Mouse (Mus musculus): ENCODE results near the gene Rps6ka5. TPM values are rescaled to one million over a fixed set of nuclear protein-coding genes. Genes with fewer than 3 reads are reported as not detected.

Gene Rps6ka5
- polyA plus RNA-seq, 1 experiment: 1.9 TPM

DNA sequence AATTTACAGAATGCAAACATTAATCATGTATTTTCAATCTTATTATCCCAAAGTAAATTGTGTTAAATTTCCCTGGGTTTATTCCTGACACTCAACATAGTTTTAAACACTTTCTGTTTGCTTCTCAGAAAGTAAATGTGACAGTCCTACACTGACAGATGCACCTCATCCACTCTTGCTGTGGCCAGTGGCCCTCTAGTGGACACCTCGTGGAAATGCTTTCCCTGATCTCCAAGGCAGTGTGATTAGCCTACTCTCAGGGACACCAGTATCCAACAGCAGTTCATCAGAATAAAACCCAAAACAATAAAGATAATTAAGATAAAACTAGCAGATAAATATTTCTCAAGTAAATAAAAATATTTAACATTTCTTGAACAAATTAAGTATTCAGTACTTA is 122.2 kb downstream of the Rps6ka5 start:
- no peak overlapping the region for H3ac ChIP-seq (ENCODE audit: control insufficient read depth, insufficient read length)
- TF ChIP-seq MYOD1 (IDR thresholded peaks at IDR 0.05; ENCODE audit: control insufficient read depth in 1 of 3, insufficient read length in 2 of 3, low read depth in 2 of 3): no peak
- no peak for TF ChIP-seq SRF (IDR thresholded peaks at IDR 0.05; ENCODE audit: control insufficient read depth, insufficient read length, low read depth)
- no peak for TF ChIP-seq TCF3 (IDR thresholded peaks at IDR 0.05; ENCODE audit: insufficient read length, low read depth)
- TF ChIP-seq USF1 (IDR thresholded peaks at IDR 0.05; ENCODE audit: low read depth): no peak
- TF ChIP-seq CEBPB (IDR thresholded peaks at IDR 0.05; ENCODE audit: insufficient read depth, poor library complexity, severe bottlenecking): no peak
- TF ChIP-seq TCF12 (IDR thresholded peaks at IDR 0.05; ENCODE audit: insufficient read depth, poor library complexity, severe bottlenecking): no peak
- TF ChIP-seq MAX (IDR thresholded peaks at IDR 0.05; ENCODE audit: low read depth): no peak
- TF ChIP-seq POLR2A (IDR thresholded peaks at IDR 0.05; ENCODE audit: insufficient read length, low read depth): no peak
- no peak for TF ChIP-seq E2F4 (IDR thresholded peaks at IDR 0.05; ENCODE audit: insufficient read depth)
- no peak for TF ChIP-seq REST (IDR thresholded peaks at IDR 0.05; ENCODE audit: insufficient read depth, insufficient read length)
- no peak for TF ChIP-seq MYOG (IDR thresholded peaks at IDR 0.05; ENCODE audit: control insufficient read depth in 1 of 3, insufficient read depth in 1 of 3, insufficient read length in 2 of 3, low read depth in 2 of 3)
- TF ChIP-seq POLR2AphosphoS2 (IDR thresholded peaks at IDR 0.05; ENCODE audit: insufficient read length, low read depth): no peak
- H3K79me2 ChIP-seq (ENCODE audit: control insufficient read depth, insufficient read depth): no peaks in the 10 kb centered on the region
- H3K36me3 ChIP-seq (ENCODE audit: control insufficient read depth, insufficient read depth): no peaks in the 10 kb centered on the region
- H3K4me3 ChIP-seq: no peak overlapping the region
- H3K27me3 ChIP-seq (ENCODE audit: control insufficient read depth, insufficient read depth, insufficient read length): no peaks in the 10 kb centered on the region
- H3K4me2 ChIP-seq (ENCODE audit: low read depth): no peak overlapping the region

DNA sequence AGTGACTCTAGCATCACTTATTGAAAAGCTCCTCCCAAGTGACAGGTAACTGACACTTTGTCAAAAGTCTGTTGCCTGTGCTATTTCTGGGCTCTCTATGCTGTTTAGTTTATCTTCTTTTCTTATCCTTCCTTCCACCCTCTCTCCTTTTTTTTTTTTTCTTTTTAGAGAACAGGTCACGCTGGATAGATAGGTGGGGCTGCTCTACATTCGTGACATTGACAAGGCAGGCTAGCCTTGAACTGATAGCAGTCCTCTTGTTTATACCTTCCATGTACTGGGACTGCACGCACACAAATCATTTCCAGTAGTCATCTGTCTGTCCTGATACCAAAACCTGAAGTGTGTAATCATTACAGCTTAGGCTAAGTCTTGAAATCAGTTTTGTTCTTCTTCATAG is 132.1 kb downstream of the Rps6ka5 start:
- Histone ChIP-seq H3K27me3 (ENCODE audit: control insufficient read depth, insufficient read depth, insufficient read length) (no peaks in the 10 kb centered on the region), H3K4me2 (ENCODE audit: low read depth) (no peak overlapping the region), H3K36me3 (ENCODE audit: control insufficient read depth, insufficient read depth) (no peaks in the 10 kb centered on the region), H3K79me2 (ENCODE audit: control insufficient read depth, insufficient read depth) (no peaks in the 10 kb centered on the region), H3K4me3 (no peak overlapping the region), H3ac (ENCODE audit: control insufficient read depth, insufficient read length) (no peak overlapping the region)
- TF ChIP-seq MYOD1 (IDR thresholded peaks at IDR 0.05; ENCODE audit: control insufficient read depth in 1 of 3, insufficient read length in 2 of 3, low read depth in 2 of 3) (no peak), CEBPB (IDR thresholded peaks at IDR 0.05; ENCODE audit: insufficient read depth, poor library complexity, severe bottlenecking) (no peak), TCF12 (IDR thresholded peaks at IDR 0.05; ENCODE audit: insufficient read depth, poor library complexity, severe bottlenecking) (no peak), SRF (IDR thresholded peaks at IDR 0.05; ENCODE audit: control insufficient read depth, insufficient read length, low read depth) (no peak), POLR2A (IDR thresholded peaks at IDR 0.05; ENCODE audit: insufficient read length, low read depth) (no peak), REST (IDR thresholded peaks at IDR 0.05; ENCODE audit: insufficient read depth, insufficient read length) (no peak), E2F4 (IDR thresholded peaks at IDR 0.05; ENCODE audit: insufficient read depth) (no peak), MYOG (IDR thresholded peaks at IDR 0.05; ENCODE audit: control insufficient read depth in 1 of 3, insufficient read depth in 1 of 3, insufficient read length in 2 of 3, low read depth in 2 of 3) (no peak), POLR2AphosphoS2 (IDR thresholded peaks at IDR 0.05; ENCODE audit: insufficient read length, low read depth) (no peak), MAX (IDR thresholded peaks at IDR 0.05; ENCODE audit: low read depth) (no peak), USF1 (IDR thresholded peaks at IDR 0.05; ENCODE audit: low read depth) (no peak), TCF3 (IDR thresholded peaks at IDR 0.05; ENCODE audit: insufficient read length, low read depth) (no peak)

DNA sequence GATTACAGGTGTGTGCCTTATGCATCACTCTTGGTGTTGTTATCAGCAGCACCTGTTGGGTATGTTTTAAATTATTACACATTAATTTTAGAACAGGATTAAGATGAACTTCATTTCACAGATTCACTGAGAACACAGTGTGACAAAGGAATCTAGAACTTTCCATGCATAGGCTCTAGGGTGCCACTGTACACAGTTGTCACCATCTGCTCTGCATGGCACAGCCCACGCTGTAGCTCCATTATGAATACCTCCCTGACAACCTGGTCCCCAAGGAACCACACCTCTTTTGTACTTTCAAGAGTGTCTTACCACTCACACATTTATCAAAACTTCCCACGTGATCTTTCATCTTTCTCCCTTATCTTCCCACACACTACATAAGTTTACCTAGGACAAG is 140.2 kb downstream of the Rps6ka5 start:
- TF ChIP-seq POLR2A (IDR thresholded peaks at IDR 0.05; ENCODE audit: insufficient read length, low read depth) (no peak), TCF3 (IDR thresholded peaks at IDR 0.05; ENCODE audit: insufficient read length, low read depth) (no peak), E2F4 (IDR thresholded peaks at IDR 0.05; ENCODE audit: insufficient read depth) (no peak), USF1 (IDR thresholded peaks at IDR 0.05; ENCODE audit: low read depth) (no peak), POLR2AphosphoS2 (IDR thresholded peaks at IDR 0.05; ENCODE audit: insufficient read length, low read depth) (no peak), TCF12 (IDR thresholded peaks at IDR 0.05; ENCODE audit: insufficient read depth, poor library complexity, severe bottlenecking) (no peak), MAX (IDR thresholded peaks at IDR 0.05; ENCODE audit: low read depth) (no peak), CEBPB (IDR thresholded peaks at IDR 0.05; ENCODE audit: insufficient read depth, poor library complexity, severe bottlenecking) (no peak)
- Histone ChIP-seq H3K4me2 (ENCODE audit: low read depth) (no peak overlapping the region), H3ac (ENCODE audit: control insufficient read depth, insufficient read length) (no peak overlapping the region), H3K36me3 (ENCODE audit: control insufficient read depth, insufficient read depth) (no peaks in the 10 kb centered on the region), H3K79me2 (ENCODE audit: control insufficient read depth, insufficient read depth) (no peaks in the 10 kb centered on the region), H3K4me3 (no peak overlapping the region), H3K27me3 (ENCODE audit: control insufficient read depth, insufficient read depth, insufficient read length) (no peaks in the 10 kb centered on the region)

DNA sequence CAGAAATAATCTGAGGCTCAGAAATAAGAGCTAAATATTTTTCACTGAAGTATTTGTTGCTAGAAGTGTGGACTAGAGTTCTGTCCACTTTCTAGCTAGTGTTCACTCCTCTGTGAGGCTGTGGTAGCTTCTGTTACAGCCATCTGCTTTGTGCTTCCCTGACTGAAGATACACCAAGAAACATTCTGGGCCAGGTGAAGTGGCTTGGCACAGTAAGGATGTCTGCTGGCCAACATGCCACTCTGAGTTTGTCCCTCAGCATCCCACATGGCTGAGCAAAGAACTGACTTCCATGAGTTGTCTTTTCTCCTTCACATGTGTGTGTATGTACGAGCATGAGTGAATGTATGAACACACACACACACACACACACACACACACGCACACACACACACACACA is 147.6 kb downstream of the Rps6ka5 start:
- Histone ChIP-seq H3K36me3 (ENCODE audit: control insufficient read depth, insufficient read depth) (no peaks in the 10 kb centered on the region), H3K79me2 (ENCODE audit: control insufficient read depth, insufficient read depth) (no peaks in the 10 kb centered on the region), H3K4me2 (ENCODE audit: low read depth) (no peak overlapping the region), H3K4me3 (no peak overlapping the region), H3K27me3 (ENCODE audit: control insufficient read depth, insufficient read depth, insufficient read length) (no peaks in the 10 kb centered on the region), H3ac (ENCODE audit: control insufficient read depth, insufficient read length) (no peak overlapping the region)
- TF ChIP-seq POLR2A (IDR thresholded peaks at IDR 0.05; ENCODE audit: insufficient read length, low read depth) (no peak), MAX (IDR thresholded peaks at IDR 0.05; ENCODE audit: low read depth) (no peak), SRF (IDR thresholded peaks at IDR 0.05; ENCODE audit: control insufficient read depth, insufficient read length, low read depth) (no peak), MYOG (IDR thresholded peaks at IDR 0.05; ENCODE audit: control insufficient read depth in 1 of 3, insufficient read depth in 1 of 3, insufficient read length in 2 of 3, low read depth in 2 of 3) (no peak), POLR2AphosphoS2 (IDR thresholded peaks at IDR 0.05; ENCODE audit: insufficient read length, low read depth) (no peak)

DNA sequence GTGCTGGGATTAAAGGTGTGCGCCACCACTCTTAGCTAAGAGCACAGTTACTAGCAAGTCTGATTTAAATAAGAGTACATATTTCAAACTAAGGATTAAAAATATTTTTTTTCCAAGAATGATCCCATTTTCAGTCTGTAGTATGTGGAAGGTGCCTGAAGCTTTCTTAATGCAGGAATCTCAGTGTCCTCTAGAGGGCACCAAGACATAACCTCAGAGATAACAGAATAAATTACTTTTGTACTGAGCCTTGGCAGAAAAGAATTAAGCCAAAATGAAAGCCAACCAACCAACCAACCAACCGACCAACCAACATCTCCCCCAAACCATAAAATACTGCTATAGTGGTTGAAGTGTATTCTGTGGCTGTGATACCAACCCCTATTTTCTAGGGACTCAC is 148.5 kb downstream of the Rps6ka5 start:
- no peak for TF ChIP-seq USF1 (IDR thresholded peaks at IDR 0.05; ENCODE audit: low read depth)
- no peak for TF ChIP-seq POLR2AphosphoS2 (IDR thresholded peaks at IDR 0.05; ENCODE audit: insufficient read length, low read depth)
- TF ChIP-seq TCF3 (IDR thresholded peaks at IDR 0.05; ENCODE audit: insufficient read length, low read depth): no peak
- TF ChIP-seq CEBPB (IDR thresholded peaks at IDR 0.05; ENCODE audit: insufficient read depth, poor library complexity, severe bottlenecking): no peak
- no peak for TF ChIP-seq SRF (IDR thresholded peaks at IDR 0.05; ENCODE audit: control insufficient read depth, insufficient read length, low read depth)
- no peak for TF ChIP-seq MAX (IDR thresholded peaks at IDR 0.05; ENCODE audit: low read depth)
- TF ChIP-seq MYOD1 (IDR thresholded peaks at IDR 0.05; ENCODE audit: control insufficient read depth in 1 of 3, insufficient read length in 2 of 3, low read depth in 2 of 3): no peak
- TF ChIP-seq POLR2A (IDR thresholded peaks at IDR 0.05; ENCODE audit: insufficient read length, low read depth): no peak
- Histone ChIP-seq H3K4me3 (no peak overlapping the region), H3K36me3 (ENCODE audit: control insufficient read depth, insufficient read depth) (no peaks in the 10 kb centered on the region), H3K27me3 (ENCODE audit: control insufficient read depth, insufficient read depth, insufficient read length) (no peaks in the 10 kb centered on the region), H3K79me2 (ENCODE audit: control insufficient read depth, insufficient read depth) (no peaks in the 10 kb centered on the region), H3K4me2 (ENCODE audit: low read depth) (no peak overlapping the region), H3ac (ENCODE audit: control insufficient read depth, insufficient read length) (no peak overlapping the region)
